Mouse (Mus musculus) ES-E14 (cell line): ENCODE data around the gene Nav2. TPM values are rescaled to one million over a fixed set of nuclear protein-coding genes. Genes with fewer than 3 reads are reported as not detected.

Source experiments
- DNase-seq: peaks from one replicate; pipeline ENCODE4 v3.0.0-alpha.2; 2013; ENCODE audit warnings: low read depth, low spot score
- H3K27ac ChIP-seq: 2 replicates; pipeline ENCODE4 v1.5.1; 2012; ENCODE audit warnings: low read depth, mild to moderate bottlenecking, low read length, moderate library complexity, mixed read lengths; ENCODE audit not compliant: poor library complexity, insufficient read depth, severe bottlenecking
- H3K36me3 ChIP-seq: 2 replicates; pipeline ENCODE4 v1.6.1; 2012; ENCODE audit warnings: mild to moderate bottlenecking, low read length, moderate library complexity, mixed read lengths; ENCODE audit not compliant: control insufficient read depth, poor library complexity, insufficient read depth, severe bottlenecking
- H3K4me1 ChIP-seq, 2 experiments: fragments of 150-350 bp in 1 of 2; sonication (generic) in 1 of 2; 2 replicates each; pipeline ENCODE4 v1.6.1; 2012; ENCODE audit warnings: low read length in 2 of 2, mild to moderate bottlenecking in 1 of 2, mixed read lengths in 1 of 2; ENCODE audit not compliant: control insufficient read depth in 2 of 2, insufficient read depth in 2 of 2, poor library complexity in 1 of 2
- H3K4me3 ChIP-seq, 2 experiments: fragments of 150-350 bp in 1 of 2; sonication (generic) in 1 of 2; 2 replicates each; pipeline ENCODE4 v1.5.1; 2012; ENCODE audit warnings: low read length in 2 of 2, low read depth in 1 of 2, mild to moderate bottlenecking in 1 of 2, mixed read lengths in 1 of 2; ENCODE audit not compliant: insufficient read depth in 1 of 2, poor library complexity in 1 of 2, severe bottlenecking in 1 of 2
- H3K9ac ChIP-seq: 2 replicates; pipeline ENCODE4 v1.6.1; 2012; ENCODE audit warnings: low read depth, mild to moderate bottlenecking, low read length, mixed read lengths; ENCODE audit not compliant: poor library complexity, insufficient read depth, severe bottlenecking
- H3K9me3 ChIP-seq: fragments of 150-350 bp; sonication (generic); 2 replicates; pipeline ENCODE4 v1.6.1; 2012; ENCODE audit warnings: low read depth, mild to moderate bottlenecking, low read length; ENCODE audit not compliant: control insufficient read depth, insufficient read depth
- CHD2 ChIP-seq: IDR thresholded peaks from 2 replicates; pipeline ENCODE4 v1.6.1; 2014; ENCODE audit warnings: mild to moderate bottlenecking, low read depth, low read length, inconsistent platforms
- HCFC1 ChIP-seq: IDR thresholded peaks from 2 replicates; pipeline ENCODE4 v1.6.1; 2012; ENCODE audit warnings: low read length, inconsistent platforms, borderline replicate concordance; ENCODE audit not compliant: insufficient read depth
- MAFK ChIP-seq: IDR thresholded peaks from 2 replicates; pipeline ENCODE4 v1.6.1; 2014; ENCODE audit warnings: mild to moderate bottlenecking, low read depth, low read length, inconsistent platforms; ENCODE audit not compliant: insufficient read depth
- ZC3H11A ChIP-seq: IDR thresholded peaks from 2 replicates; pipeline ENCODE4 v1.6.1; 2012; ENCODE audit warnings: low read depth, mild to moderate bottlenecking, inconsistent platforms, low read length, borderline replicate concordance
- ZNF384 ChIP-seq: IDR thresholded peaks from 2 replicates; pipeline ENCODE4 v1.6.1; 2012; ENCODE audit warnings: low read depth, low read length, inconsistent platforms
- in situ Hi-C, 2 experiments: fragments of 600-800 bp; cut with MboI; formaldehyde crosslinking; loops; one replicate each; pipeline ENCODE4 v1.15.1; 2025; ENCODE audit warnings: low sequenced_read_pairs in 2 of 2, inconsistent platforms in 1 of 2; ENCODE audit not compliant: unreplicated experiment in 2 of 2
- total RNA-seq: library from RNA; depleted of rRNA; stranded (reverse); fragments of 300-350 nt; gene quantifications from 2 replicates; pipeline ENCODE4 v1.2.3, GENCODE M21; 2012

The Nav2 gene
- total RNA-seq, 1 experiment: 18.2 TPM

- no peak for DNase-seq
- Histone ChIP-seq H3K27ac (no peak overlapping the region), H3K4me1 (no peaks in the 10 kb centered on the region), H3K36me3 (no peaks in the 10 kb centered on the region), H3K4me3 (no peak overlapping the region), H3K9me3 (no peaks in the 10 kb centered on the region), H3K9ac (no peak overlapping the region)
- TF ChIP-seq ZC3H11A: no peak
- TF ChIP-seq ZNF384: no peak
- TF ChIP-seq HCFC1: no peak
- no peak for TF ChIP-seq MAFK
- TF ChIP-seq CHD2: no peak
- in situ Hi-C loops: no loop called here
Measured at GRCm38 (mm10) chr7:49258088-49258487, 349.6 kb downstream of the Nav2 start.

- H3K4me3 ChIP-seq: no peak overlapping the region
- H3K27ac ChIP-seq: no peak overlapping the region
- no peaks in the 10 kb centered on the region for H3K4me1 ChIP-seq
- in situ Hi-C loops: no loop called here
- DNase-seq: no peak
- no peak overlapping the region for H3K9ac ChIP-seq
- no peak for TF ChIP-seq MAFK
- no peak for TF ChIP-seq ZC3H11A
- TF ChIP-seq HCFC1: no peak
- no peak for TF ChIP-seq ZNF384
- TF ChIP-seq CHD2: no peak
- H3K36me3 ChIP-seq: no peaks in the 10 kb centered on the region
- H3K9me3 ChIP-seq: no peaks in the 10 kb centered on the region
Measured at GRCm38 (mm10) chr7:49261941-49262511, 353.5 kb downstream of the Nav2 start.

- H3K4me1 ChIP-seq: no peaks in the 10 kb centered on the region
- H3K9ac ChIP-seq: no peak overlapping the region
- TF ChIP-seq ZC3H11A: no peak
- H3K27ac ChIP-seq: no peak overlapping the region
- no peaks in the 10 kb centered on the region for H3K9me3 ChIP-seq
- no peak for DNase-seq
- H3K36me3 ChIP-seq: no peaks in the 10 kb centered on the region
- H3K4me3 ChIP-seq: no peak overlapping the region
- in situ Hi-C loops: no loop called here
Measured at GRCm38 (mm10) chr7:49266422-49266821, 357.9 kb downstream of the Nav2 start.

DNA sequence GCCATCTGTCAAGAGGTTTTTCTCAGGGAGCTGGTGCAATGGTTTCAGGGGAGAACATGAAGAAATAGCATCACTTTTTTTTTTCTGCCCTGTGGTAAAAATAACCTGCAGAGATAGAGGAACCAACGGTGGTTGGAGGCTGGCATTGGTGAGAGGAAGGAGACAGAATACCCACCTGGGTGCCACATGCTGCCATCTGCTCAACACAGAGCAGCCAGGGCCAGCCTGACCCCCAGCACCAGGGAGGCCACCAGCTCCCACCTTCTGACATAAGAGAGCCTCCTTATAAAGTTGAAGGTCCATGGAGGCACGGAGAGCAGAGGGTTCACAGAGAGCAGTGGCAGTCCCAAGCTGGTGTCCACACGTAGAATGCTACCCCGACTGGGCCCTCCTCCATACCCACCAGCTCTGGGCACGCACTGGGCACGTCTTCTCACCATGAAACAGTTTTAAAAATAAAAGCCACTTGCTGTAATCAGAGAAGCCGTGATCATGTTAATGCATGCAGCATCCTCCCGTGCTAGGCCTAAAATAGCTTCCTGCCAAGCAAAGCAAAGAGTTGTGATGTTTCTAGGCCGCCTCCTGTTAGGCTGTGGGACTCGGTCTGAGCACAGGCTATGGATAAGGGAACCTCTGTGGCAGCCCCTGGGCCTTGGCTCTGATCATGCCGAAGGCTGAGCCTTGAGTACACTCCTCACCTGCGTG, 359.3 kb downstream of the Nav2 start:
- Histone ChIP-seq H3K4me3 (no peak overlapping the region), H3K27ac (no peak overlapping the region), H3K9me3 (no peaks in the 10 kb centered on the region), H3K4me1 (peaks cover 2% of the 10 kb centered on the region in 2 experiments; a peak in 1 of 4 replicates), H3K9ac (no peak overlapping the region), H3K36me3 (no peaks in the 10 kb centered on the region)
- in situ Hi-C loops: no loop called here
- no peak for TF ChIP-seq HCFC1
- TF ChIP-seq ZNF384: no peak
- TF ChIP-seq MAFK: no peak
- no peak for TF ChIP-seq CHD2
- no peak for DNase-seq
